Mouse (Mus musculus): ENCODE measurements at regions not wholly inside any gene's neighbourhood (a gene's known extent, or its start where the extent isn't known, plus 50 kb on each side); places are given as distances from the start of the nearest gene placed in this dataset.

- TF ChIP-seq POLR2A (IDR thresholded peaks at IDR 0.05; ENCODE audit: extremely low read depth, insufficient read depth, low read length) = no peak
- no peak for TF ChIP-seq CTCF (IDR thresholded peaks at IDR 0.05; ENCODE audit: low read depth, low read length)
These were observed 240.7 kb downstream of the Rps15a start for GRCm38 (mm10) chr7:117875241-117875640.
